ENCODE assay signal across 13 mouse cellular contexts in genomic region chr2:143987485-143987884, GRCm38 (mm10).
"Had no signal": no experiment of that assay in that cellular context is flagged by ENCODE, and none has a peak within 500 bp of the region (broad histone marks: within the 10 kb centered on the region; RNA-seq: fewer than 3 reads in every experiment).

No protein-coding gene starts in this region.

- ATAC-seq: midbrain, embryonic 15.5 days had no signal

- DNase-seq: kidney, postnatal 10 days; layer of hippocampus, postnatal 36 days; liver, embryonic 13.5 days; lung, adult 2 months; lung, postnatal 14 days; lung, postnatal 4 days; right cerebral cortex, adult 18-20 months; right cerebral cortex, postnatal 14 days; right cerebral cortex, postnatal 4 days; thymus, adult 2 months; thymus, postnatal 14 days; thymus, postnatal 4 days had no signal
